Mouse (Mus musculus) spleen, postnatal 10 days (tissue): ENCODE results near the gene B230118H07Rik.
A peak's percentile ranks its signal among the peaks of the same experiment; 100 is the strongest.

Experiments used
- DNase-seq, 2 experiments: peaks; one replicate each; pipeline ENCODE4 v3.0.0; 2021 to 2022; ENCODE audit warnings: low spot score in 2 of 2

B230118H07Rik gene

GRCm38 (mm10) chr2:101638979-101639839 lies 10.1 kb downstream of the B230118H07Rik start:
- DNase-seq = no peak

- peak; percentile 37 to 39 for DNase-seq
These were observed 20.8 kb downstream of the B230118H07Rik start for GRCm38 (mm10) chr2:101628297-101629236.

GRCm38 (mm10) chr2:101627227-101627626 lies 22.1 kb downstream of the B230118H07Rik start:
- DNase-seq = no peak

GRCm38 (mm10) chr2:101624526-101624925 lies 24.8 kb downstream of the B230118H07Rik start, which contains the start of gene Rag2:
Rag2 (plus strand) TSS chr2:101624718.
- no peak for DNase-seq

GRCm38 (mm10) chr2:101624011-101624410 lies 25.3 kb downstream of the B230118H07Rik start:
- DNase-seq = no peak

- no peak for DNase-seq
These were observed 26.3 kb downstream of the B230118H07Rik start for GRCm38 (mm10) chr2:101623042-101623441.

- no peak for DNase-seq
These were observed 27.7 kb downstream of the B230118H07Rik start for GRCm38 (mm10) chr2:101621611-101622010.

- DNase-seq = no peak
These were observed 28.4 kb downstream of the B230118H07Rik start for GRCm38 (mm10) chr2:101620899-101621298.

- no peak for DNase-seq
These were observed 31.0 kb downstream of the B230118H07Rik start for GRCm38 (mm10) chr2:101618373-101618772.

GRCm38 (mm10) chr2:101615464-101616305 lies 33.6 kb downstream of the B230118H07Rik start:
- no peak for DNase-seq

- no peak for DNase-seq
These were observed 38.5 kb downstream of the B230118H07Rik start for GRCm38 (mm10) chr2:101610861-101611260.

- peak in 1 of 2 experiments; percentile 14 for DNase-seq
These were observed 41.0 kb downstream of the B230118H07Rik start for GRCm38 (mm10) chr2:101608232-101608894.

GRCm38 (mm10) chr2:101603099-101603498 lies 46.2 kb downstream of the B230118H07Rik start:
- DNase-seq = no peak

GRCm38 (mm10) chr2:101600703-101601102 lies 48.6 kb downstream of the B230118H07Rik start:
- peak in 1 of 2 experiments; percentile 20 for DNase-seq

- DNase-seq = no peak
These were observed 50.8 kb downstream of the B230118H07Rik start for GRCm38 (mm10) chr2:101598190-101599181.

- peak in 1 of 2 experiments; percentile 28 for DNase-seq
These were observed 52.1 kb downstream of the B230118H07Rik start for GRCm38 (mm10) chr2:101597186-101597585.

GRCm38 (mm10) chr2:101594681-101595080 lies 54.7 kb downstream of the B230118H07Rik start:
- no peak for DNase-seq

- DNase-seq = no peak
These were observed 56.4 kb downstream of the B230118H07Rik start for GRCm38 (mm10) chr2:101592886-101593285.
